Mouse (Mus musculus): Measurements from ENCODE around the gene Ccdc33. TPM values are rescaled to one million over a fixed set of nuclear protein-coding genes. Genes with fewer than 3 reads are reported as not detected.
A peak's percentile ranks its signal among the peaks of the same experiment; 100 is the strongest.

Gene Ccdc33
- polyA plus RNA-seq, 3 experiments from 2014 or later = not detected

DNA sequence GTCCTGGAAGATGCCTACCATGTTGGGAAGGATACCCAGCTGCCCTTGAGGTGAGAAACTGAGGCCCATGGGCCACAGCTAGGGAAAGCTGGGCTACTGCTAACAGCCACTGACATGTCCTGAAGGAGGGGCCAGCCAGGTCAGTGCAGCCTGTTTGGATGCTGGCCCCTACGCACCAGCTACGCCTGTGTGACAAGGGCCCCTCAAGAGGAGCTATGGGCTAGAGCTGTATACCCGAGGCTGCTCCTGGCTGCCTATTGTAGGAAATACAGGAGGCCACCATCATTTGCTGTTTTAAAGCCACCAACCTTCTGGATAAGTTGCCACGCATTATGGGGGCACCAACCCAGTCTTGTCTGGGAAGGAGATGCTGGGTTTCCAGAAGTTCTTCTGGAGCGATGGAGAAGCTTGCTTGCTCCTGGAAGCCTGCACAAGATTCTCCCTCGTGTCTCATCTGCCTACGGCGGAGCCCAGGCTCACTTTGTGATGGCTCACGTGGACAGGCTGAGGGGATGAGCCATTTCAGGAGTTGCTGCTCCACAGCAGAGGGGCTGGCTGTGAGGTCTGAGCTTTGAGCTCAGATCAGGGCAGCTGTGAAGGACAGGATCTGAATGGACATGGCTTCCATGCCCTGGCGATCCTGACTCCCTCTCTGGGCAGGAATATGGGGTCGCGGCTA is 110.1 kb downstream of the Ccdc33 start:
- ATAC-seq = no peak

DNA sequence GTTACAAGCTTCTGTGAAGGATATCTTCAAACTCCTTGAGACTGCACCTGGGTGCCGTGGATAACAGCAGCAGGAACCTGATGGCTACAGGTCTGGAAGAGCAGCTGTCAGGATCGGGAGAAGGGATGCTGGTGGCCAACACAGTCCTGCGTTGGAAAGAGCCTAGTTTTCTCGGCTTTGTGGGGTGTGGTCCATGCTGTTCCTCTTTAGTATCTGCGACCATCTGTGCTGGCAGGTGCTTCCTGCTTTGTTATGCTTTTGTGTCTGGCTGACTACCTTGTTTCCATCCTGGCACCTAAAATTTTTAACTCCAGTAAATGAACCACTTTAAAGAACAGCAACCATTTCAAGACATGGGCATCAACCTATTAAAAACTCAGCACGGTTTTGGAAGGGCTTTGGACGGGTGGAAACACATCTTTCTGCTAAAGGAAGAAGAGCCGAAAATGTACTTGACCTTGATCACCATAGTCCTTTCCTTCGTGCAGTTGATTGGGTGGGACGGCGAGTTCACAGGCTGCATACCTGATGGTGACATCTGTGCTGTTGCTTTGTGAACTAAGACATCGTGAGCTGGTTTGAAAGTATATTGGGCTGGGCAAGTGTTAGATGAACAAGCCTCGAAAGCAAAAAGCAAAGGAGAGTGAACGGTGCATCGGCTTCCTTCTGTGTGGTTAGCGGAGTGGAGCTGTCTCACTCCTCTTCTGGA is 112.7 kb downstream of the Ccdc33 start, which contains the start of gene Cyp11a1:
TSS of gene Cyp11a1 (plus strand) at position 659 of the 709 bp plus-strand sequence.
- ATAC-seq = no peak

DNA sequence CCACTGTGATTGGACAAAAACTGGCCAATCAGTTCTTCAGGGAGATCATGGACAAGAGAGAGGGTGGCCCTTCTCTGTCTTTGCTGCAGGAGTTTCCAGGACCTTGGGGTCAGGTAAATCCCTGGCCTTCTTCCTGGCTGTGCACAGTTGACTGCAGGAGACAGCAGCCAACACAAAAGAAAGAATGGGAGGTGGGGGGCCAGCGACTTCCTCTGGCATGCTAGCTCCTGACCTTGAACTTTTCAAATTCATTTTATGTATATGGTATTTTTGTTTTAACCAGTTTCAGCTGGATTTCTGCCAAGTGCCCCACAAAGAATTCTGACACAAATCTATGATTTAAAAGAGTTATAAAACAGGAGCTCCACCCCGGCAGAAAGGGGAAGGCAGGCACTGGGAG is 115.4 kb downstream of the Ccdc33 start:
- no peak for ATAC-seq

DNA sequence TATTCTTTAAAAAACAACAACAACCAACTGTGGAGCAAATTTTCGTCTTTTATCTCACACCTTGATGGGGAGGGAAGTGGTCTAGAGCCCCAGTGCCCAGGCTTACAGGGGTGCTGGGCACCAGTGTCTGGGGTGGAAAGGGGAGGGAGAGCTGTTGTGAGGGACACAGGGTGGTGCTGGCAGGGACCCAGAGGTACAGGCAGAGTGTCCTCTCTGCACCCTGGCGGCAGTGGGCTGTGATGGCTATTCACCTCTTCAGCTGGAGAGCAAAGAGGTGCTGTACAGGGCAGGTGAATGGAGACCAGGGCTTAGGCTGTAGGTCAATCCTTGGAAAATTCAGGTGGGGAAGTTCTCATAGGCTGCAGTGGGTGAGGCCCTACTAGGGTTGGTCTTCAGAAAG is 118.9 kb downstream of the Ccdc33 start:
- no peak for ATAC-seq

DNA sequence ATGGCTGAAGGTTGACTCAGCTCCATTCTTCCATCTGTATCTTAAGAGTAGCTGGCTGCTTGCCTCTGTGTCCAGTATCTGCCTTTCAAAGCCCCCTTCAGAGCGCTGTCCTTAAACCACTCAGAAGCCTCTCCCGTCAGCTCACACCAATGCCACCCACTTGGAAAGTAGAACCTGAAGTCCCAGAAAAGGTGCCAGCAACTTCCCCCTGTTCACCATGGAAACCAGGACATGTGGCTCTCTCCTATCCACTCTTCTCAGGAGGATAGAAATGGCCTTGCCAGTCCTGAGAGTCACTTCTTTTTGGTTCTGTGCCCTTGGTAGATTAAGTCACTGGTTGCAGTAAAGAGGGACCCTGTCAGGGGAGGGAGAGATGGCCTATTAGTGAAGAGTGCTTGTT is 119.9 kb downstream of the Ccdc33 start:
- ATAC-seq = no peak

DNA sequence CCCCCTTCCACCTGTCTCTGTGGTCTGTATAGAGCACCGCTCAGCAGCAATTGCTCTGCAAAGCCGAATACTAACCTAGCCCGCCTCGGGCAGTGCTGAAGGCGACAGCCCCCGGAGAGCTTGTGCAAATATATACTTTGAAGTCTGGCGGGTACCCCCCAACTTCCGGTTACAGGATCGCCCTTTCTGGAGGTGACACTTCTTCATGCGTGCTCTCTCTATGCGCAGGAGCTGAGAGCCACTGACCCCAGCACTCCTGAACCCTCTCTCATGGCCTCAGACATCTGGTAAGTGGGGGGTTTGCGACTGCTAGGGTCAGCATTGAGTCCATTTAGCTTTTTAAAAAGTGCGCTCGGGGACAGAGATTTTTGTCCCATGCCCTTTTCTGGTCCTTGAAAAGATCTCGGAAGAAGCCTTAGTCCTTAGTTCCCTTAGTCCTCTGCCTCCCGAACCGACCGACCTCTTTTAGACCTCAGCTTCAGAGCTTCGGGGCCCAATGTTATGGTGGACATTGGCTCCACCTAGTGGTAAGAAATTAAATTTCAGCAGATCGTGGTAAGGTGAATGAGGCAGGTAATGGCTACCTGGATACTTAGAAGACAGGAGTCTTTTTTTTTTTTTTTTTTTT is 120.5 kb downstream of the Ccdc33 start:
- peak; percentile 76 for ATAC-seq

DNA sequence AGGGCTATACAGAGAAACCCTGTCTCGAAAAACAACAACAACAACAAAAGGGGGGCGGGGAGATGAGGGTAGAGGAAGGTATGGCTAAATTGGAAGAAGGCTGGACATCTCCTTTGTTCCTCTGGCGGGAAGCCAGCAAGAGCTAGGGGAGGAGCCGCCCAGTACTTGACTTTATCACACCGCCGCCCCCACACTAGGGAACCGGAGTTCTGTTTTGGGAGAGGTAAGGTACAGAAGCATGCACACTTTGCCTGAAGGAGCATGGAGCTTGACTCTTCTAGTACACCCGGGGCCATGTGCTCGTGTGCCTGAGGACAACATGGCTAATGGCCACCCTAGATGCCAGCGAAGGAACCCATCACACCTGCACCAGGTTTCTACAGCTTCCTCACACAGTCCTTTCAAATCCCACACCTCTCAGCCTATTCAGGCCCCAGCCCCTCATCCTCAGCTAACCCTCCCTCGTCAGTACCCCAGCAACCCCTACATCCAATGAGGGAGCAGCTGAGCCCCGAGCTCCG is 121.1 kb downstream of the Ccdc33 start:
- ATAC-seq = no peak

DNA sequence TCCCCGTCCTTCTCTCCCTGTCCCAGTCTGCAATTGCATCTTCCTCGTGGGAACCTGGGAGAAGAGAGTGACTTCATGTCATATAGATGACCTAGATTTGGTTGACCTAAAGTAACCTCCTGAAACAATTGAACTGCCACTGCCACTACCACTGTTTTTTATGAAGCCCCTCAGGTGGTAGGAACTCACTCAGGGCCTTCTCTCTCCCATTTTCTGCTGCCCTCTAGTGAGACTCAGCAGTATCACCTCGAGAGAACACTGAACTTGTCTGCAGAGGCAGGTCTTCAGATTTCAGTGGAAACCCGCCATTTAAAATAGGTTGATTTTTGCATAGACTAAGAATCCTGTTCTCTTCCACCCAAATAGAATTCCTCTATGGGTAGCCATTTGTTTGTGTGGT is 123.3 kb downstream of the Ccdc33 start:
- no peak for ATAC-seq

DNA sequence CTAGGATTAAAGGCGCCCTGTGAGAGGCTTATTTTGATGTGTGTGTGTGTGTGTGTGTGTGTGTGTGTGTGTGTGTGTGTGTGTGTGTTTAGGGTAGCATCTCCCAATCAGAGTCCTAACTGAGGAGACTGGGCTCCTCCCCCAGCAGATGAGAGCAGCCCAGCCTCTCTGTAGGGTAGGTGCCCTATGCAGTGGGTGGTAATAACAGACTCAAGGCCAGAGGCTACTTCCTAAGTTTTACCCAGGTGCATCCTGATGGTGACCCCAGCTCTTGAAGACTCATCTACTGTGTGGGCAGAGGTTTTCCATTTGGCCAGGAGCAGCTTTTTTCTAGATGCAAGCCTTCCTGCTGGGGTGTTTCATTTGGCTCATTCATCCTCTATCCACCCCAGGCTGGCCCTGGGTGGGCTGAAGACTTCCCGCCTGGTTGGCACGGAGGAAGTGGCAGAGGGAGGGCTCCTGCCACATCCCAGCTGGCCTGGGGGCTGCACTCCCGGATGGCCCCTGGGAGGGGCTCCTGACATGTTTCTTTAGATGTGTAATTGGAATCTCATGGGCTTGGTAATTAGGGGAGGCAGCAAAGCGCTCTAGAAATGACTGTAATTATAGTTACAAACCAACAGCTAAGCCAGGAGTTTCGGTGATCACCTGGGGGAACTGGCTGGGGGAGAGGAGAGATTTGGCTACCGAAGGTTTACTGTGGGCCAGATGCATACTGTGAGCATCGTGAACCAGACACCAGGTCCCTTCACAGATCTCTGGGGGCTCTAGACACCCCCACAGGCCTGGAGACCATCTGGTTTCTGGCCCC is 125.6 kb downstream of the Ccdc33 start:
- ATAC-seq = no peak

DNA sequence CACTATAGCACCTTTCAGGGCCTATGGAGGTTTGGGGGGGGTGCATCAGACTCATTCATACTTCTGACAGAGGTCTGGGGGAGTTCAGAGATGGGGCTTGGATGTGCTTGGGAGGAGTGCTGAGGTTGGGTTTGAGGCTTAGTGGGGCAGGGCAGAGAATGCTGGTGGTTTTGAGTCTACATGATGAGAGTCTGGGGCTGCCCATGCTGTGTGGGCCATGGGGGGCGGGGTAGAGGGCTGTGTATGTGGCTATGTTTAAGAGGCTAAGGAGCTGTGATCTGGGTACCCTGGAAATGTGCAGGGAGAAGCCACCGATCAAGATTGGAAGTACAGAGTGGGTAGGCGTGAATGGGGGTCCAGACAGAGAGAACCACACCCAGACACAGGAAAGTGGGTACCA is 126.6 kb downstream of the Ccdc33 start:
- no peak for ATAC-seq

DNA sequence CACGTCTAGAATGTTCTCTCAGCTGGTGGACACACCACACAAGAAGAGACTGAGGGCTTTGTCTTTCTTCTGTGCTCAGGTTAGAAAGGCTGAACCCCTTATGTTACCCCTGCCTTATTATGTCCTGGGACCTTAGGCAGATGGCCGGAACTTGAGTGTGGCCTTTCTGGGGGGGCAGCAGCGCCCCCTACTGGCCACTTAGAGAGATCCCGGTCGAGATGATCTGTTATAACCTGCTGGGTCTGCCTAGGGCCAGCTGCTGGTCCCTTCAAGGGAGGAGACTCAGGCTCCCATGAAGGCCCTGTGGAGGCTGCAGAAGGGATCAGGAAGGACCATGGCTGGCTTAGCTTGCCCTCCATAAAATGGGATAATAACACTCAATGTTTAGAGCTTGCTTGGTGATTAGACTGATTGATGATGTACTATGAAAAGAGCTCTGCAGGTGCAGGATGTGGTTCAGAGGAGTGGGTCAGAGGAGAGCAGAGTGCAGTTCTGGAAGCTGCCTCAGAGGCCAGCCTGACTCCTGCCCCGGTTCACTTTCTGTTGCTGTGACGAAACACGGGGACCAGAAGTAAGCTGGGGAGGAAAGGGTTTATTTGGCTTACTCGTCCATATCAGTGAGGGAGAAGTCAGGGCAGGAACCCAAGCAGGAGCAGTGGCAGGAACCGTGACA is 128.0 kb downstream of the Ccdc33 start:
- peak; percentile 72 for ATAC-seq

DNA sequence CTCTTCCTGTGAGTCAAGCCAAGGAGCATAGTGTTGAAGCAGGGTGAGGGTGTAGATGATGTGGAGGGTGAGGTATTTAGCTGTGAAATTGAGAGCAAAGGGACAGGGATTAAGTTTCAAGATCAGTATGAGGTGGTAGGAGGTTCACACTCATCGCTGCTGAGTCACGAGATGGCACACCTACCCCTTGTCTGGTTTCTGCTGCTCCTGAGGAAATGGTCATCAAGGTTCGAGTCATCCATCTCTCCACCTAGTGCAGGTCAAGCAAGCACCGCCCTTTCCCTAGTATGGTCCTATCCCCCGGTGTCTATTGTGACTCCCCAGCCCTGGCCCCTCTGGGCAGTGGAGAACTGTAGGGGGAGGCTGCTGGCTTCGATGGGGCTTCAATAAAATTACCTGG is 129.3 kb downstream of the Ccdc33 start:
- no peak for ATAC-seq

DNA sequence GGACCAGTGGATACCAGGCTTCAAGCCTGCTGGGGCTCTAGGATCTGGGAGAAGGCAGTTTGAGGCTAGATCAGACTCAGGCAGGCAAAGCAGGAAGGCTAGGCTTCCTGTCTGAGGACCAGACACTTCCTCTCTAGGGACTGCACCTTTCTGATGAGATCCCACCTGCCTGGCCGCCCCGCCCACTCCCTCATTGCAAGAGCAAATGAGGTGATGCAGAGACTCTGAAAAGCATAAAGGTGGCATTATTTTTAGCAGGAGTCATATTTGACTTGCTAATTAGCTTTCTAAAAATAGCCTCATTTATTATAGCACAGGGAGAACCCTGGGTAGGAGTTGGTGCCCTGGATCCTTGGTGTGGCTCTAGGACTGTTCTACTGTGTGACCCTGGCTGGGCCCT is 130.5 kb downstream of the Ccdc33 start:
- ATAC-seq = peak; percentile 32

DNA sequence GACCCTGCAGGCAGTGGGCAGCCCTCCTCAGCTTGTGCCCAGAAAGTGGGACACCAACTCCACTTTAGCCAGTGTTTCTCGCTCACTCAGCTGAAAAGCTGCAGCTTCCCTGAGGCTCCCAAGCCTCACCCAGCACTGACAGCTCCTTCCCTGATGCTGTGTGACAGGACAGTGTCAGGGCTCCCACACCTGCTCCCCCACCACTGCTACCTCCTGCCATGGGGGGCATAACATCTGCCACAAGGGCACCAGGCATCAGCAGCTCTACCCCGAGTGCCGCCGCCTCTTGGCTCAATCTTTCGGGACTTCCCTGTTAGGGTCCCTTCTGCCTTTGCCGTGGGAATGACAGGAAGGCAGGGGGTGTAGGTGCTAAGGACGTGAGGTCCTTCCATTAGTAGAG is 132.3 kb downstream of the Ccdc33 start:
- no peak for ATAC-seq

DNA sequence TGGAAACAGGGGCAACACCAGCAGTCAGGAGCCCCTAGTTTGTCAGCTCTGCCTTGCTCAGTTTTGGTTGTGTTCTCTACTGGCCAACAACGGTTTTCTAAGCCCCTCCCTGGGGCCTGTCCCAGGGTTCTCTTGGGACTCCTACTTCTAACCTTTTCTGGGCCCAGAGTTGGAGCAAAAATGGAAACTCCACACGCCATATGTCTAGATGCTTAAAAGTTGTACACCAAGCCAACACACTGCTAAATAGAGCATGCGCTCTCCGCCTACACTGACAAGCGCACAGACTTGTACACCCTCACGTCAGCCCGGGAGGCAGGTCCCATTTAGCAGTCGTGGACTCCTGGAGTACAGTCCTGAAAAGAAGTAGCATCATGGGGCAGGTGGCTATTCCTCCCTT is 133.3 kb downstream of the Ccdc33 start:
- no peak for ATAC-seq

DNA sequence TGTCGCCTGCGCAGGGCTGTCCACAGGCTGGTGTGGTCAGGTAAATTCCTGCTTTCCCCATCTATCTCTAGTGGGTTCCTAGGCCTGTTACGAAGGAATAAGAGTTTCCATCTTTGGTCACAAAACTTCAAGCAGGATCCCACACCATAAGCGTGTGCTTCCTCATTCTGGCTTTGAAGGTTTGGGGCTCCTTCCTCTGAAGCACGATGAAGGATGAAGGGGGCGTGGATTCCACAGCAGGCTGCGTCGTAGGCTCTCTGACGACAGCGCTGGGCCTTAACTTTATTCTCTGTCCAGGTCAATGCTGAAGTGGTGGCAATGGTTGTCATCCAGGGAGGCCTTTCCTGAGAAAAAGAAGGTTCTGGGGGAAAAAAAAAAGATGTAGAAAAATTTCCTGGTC is 138.1 kb downstream of the Ccdc33 start:
- ATAC-seq = no peak

DNA sequence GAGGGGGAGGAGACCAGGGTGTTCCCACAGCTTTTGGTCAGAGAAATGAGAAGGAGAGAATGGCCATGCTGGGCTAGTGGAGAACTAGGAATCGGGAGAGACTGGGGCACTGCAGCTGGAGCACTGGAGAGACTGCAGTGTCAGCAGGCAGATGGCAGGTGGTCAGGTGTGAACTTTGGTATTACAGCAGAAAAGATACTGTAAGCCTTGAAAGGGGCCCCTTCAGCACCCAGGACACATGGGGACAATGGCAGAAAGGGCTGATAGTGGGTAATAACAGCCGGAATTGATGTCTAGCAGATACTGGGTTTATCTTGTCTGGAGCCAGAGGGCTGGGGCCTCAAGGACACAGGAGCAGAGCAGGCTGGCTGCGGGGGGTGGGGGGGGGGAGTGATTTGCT is 139.8 kb downstream of the Ccdc33 start:
- no peak for ATAC-seq

Other genes with a start within 250 kb of the Ccdc33 start
- gene Ubl7, start 207.8 kb downstream of the Ccdc33 start, polyA plus RNA-seq (2017; shearing (Covaris generic)) = 100 to 1,000 TPM; 113 to 167 (median 131) TPM
- gene Sema7a, start 178.7 kb downstream of the Ccdc33 start, polyA plus RNA-seq (2017; shearing (Covaris generic)) = 1 to 10 TPM in 1 of 3 experiments, not detected in 2; 1.8 TPM
- under 1 TPM in 1 of 3 experiments, not detected in 2; 0.12 TPM for gene Cyp11a1, start 112.4 kb downstream of the Ccdc33 start, polyA plus RNA-seq (2017; shearing (Covaris generic))
- gene Stra6, start 55.0 kb downstream of the Ccdc33 start, polyA plus RNA-seq (2017; shearing (Covaris generic)) = 1 to 10 TPM in 2 of 3 experiments, not detected in 1; 4.0 to 5.3 TPM
- gene Islr, start 85.5 kb upstream of the Ccdc33 start, polyA plus RNA-seq (2017; shearing (Covaris generic)) = 1 to 10 TPM in 1 of 3 experiments, under 1 TPM in 1, not detected in 1; 0.84 to 1.5 TPM
- gene Islr2, start 85.5 kb upstream of the Ccdc33 start, polyA plus RNA-seq (2017; shearing (Covaris generic)) = not detected
- 10 to 100 TPM; 40.6 to 53.9 (median 40.9) TPM for gene Pml, start 131.0 kb upstream of the Ccdc33 start, polyA plus RNA-seq (2017; shearing (Covaris generic))
- gene Stoml1, start 134.3 kb upstream of the Ccdc33 start, polyA plus RNA-seq (2017; shearing (Covaris generic)) = 10 to 100 TPM; 11.9 to 42.4 (median 32.1) TPM
- not detected for gene Loxl1, start 194.4 kb upstream of the Ccdc33 start, polyA plus RNA-seq (2017; shearing (Covaris generic))

All from inflammation-experienced regulatory T-cells, adult 6 months (primary cell).